Mouse (Mus musculus) embryo, embryonic 9.5 days (tissue): ENCODE measurements at regions not wholly inside any gene's neighbourhood (a gene's known extent, or its start where the extent isn't known, plus 50 kb on each side); places are given as distances from the start of the nearest gene placed in this dataset.

Source experiments
- DNase-seq: peaks from one replicate; pipeline ENCODE4 v3.0.0-alpha.2; 2017; ENCODE audit errors: extremely low spot score

- no peak for DNase-seq
These were observed 121.3 kb upstream of the Vegfc start for GRCm38 (mm10) chr8:53956148-53956547.

DNA sequence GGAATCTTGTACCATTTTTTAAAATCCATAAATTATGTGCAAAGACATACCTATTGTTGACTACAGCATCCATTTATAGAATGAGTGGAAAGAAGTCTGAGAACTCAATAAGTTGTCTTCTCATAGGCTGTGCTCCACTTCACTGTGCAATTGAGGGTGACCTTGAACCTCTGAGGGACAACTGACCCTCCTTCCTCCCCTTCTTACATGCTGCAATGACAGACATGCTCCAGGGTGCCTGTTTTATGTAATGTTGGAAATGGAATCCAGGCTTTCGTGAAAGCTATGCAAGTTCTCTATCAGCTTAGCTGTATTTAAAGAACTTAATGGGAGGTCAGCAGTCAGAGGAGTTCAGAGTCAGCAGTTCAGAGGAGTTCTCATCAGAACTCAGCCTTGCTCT lies 118.9 kb upstream of the Vegfc start:
- no peak for DNase-seq

DNA sequence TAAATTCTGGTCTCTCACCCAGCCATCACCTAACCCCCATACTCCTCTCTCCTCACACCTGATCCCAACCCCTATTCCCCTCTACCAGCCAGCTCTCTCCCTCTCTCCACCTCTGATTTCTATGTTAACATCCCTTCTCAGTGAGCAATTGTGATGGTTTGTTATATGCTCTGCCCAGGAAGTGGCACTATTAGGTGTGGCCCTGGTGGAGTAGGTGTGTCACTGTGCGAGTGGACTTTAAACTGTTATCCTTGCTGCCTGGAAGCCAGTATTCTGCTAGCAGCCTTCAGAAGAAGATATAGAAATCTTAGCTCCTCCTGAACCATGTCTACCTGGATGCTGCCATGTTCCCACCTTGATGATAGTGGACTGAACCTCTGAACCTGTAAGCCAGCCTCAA lies 114.4 kb upstream of the Vegfc start:
- DNase-seq, result no peak

DNA sequence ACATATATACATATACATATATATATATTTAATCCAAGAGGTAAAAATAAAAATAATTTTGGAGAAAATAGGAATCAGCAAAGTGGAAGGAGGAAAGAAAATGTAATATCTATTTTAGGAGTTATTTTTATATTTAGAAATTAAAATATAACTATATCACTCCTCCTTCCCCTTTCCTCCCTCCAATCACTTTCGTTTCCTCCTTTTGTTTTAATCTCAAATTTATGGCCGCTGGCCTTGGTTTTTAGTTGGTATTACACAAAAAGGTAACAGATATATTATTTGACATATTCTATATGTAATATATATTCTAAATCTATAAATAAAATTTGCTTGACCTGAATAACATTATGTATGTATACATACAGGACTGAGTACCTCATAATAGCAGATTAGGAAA lies 93.1 kb upstream of the Vegfc start:
- no peak for DNase-seq

DNA sequence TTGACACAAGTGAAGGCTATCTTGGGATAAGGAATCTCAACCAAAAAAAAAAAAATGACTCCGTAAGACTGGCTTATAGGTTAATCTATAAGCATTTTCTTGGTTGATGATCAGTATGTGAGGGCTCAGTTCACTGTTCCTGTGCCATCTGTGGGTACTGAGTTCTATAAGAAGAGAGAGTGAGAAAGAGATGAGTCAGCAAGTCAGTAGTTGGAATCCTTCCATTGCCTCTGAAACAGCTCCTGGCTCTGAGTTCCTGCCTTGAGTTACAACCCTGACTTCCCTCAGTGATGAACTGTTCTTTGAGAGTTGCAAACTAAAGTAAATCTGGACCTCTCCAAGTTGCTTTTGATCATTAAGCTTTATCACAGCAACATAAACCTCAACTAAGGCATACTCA lies 91.7 kb upstream of the Vegfc start:
- DNase-seq, result no peak

- no peak for DNase-seq
These were observed 83.2 kb upstream of the Vegfc start for GRCm38 (mm10) chr8:53994208-53994607.

DNA sequence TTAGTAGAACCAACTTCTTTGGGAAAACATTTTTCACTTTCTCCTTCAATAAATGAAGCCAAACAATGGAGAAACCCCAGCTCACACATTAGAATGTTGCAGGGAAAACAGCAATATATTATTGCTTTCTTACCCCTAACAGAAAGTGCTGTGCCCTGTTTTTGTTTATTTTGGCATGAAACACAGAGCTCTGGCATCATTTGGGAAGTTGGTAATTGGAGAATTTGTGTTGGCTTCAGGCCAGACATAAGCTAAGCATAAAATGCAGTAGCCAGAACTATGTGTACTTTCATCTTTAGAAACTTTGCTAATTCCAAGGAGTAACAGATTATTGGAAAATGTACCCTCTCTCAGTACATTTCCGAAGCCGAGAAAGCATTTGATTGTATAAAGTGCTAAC lies 79.9 kb upstream of the Vegfc start:
- no peak for DNase-seq

- no peak for DNase-seq
These were observed 74.5 kb upstream of the Vegfc start for GRCm38 (mm10) chr8:54002948-54003347.

- DNase-seq, result no peak
These were observed 63.3 kb upstream of the Vegfc start for GRCm38 (mm10) chr8:54014096-54014495.

- DNase-seq, result no peak
These were observed 58.8 kb upstream of the Vegfc start for GRCm38 (mm10) chr8:54018535-54019165.
